Mouse (Mus musculus) olfactory bulb, adult 2 months (tissue): ENCODE results near the gene Scaper.

Source experiments
- CTCF ChIP-seq: fragments of 200-500 bp; IDR thresholded peaks from 2 replicates; pipeline ENCODE4 v1.5.1; 2012; ENCODE audit warnings: low read depth, mild to moderate bottlenecking, low read length, moderate library complexity; ENCODE audit not compliant: insufficient read depth
- POLR2A ChIP-seq: fragments of 200-500 bp; IDR thresholded peaks from 2 replicates; pipeline ENCODE4 v1.6.1; 2012; ENCODE audit warnings: mild to moderate bottlenecking, low read depth, low read length, moderate library complexity; ENCODE audit not compliant: insufficient read depth

DNA sequence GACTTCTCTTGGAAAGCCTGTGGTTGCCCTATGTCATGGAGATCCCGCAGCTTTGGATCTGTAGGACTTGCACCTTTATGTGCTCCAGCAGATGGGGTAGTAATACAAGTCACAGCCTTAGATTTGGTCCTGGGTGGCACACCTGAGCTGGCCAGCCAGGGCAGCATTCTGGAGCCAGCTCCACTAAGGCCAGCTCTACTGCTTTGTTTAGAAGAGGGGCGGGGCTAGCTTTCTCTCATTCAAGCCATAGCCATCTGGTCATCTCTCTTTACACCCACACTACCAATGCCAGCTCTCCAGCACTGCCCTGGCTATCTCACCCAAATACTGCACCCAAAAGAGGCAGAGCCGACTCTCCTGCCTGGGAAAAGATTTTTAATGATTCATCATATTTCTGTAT, 323.2 kb downstream of the Scaper start:
- TF ChIP-seq POLR2A (no peak), CTCF (no peak)
